Mouse (Mus musculus) MEL (cell line): ENCODE data around the gene Plxna4.

ENCODE experiments used
- BHLHE40 ChIP-seq: IDR thresholded peaks from 2 replicates; pipeline ENCODE4 v1.6.1; 2012; ENCODE audit warnings: low read depth, mild to moderate bottlenecking, inconsistent platforms, low read length, improper control_type of control experiment, borderline replicate concordance
- CTCF ChIP-seq, 3 experiments: IDR thresholded peaks in 2 of 3; conservative IDR thresholded peaks in 1 of 3; 2 replicates each; pipeline ENCODE4 v1.5.1; 2011 to 2012; ENCODE audit warnings: low read length in 3 of 3, low read depth in 2 of 3, mild to moderate bottlenecking in 2 of 3, improper control_type of control experiment in 1 of 3, inconsistent platforms in 1 of 3, mixed read lengths in 1 of 3, moderate library complexity in 1 of 3; ENCODE audit not compliant: control insufficient read depth in 1 of 3, insufficient read depth in 1 of 3, poor library complexity in 1 of 3, severe bottlenecking in 1 of 3
- EP300 ChIP-seq, 2 experiments: IDR thresholded peaks; 2 replicates each; pipeline ENCODE4 v1.6.1; 2011; ENCODE audit warnings: improper control_type of control experiment in 2 of 2, low read length in 2 of 2, low read depth in 1 of 2, mild to moderate bottlenecking in 1 of 2
- ETS1 ChIP-seq: IDR thresholded peaks from 2 replicates; pipeline ENCODE4 v1.6.1; 2012; ENCODE audit warnings: low read depth, mild to moderate bottlenecking, inconsistent platforms, low read length, improper control_type of control experiment, moderate library complexity
- MAX ChIP-seq: IDR thresholded peaks from 2 replicates; pipeline ENCODE4 v1.6.1; 2011; ENCODE audit warnings: low read length, improper control_type of control experiment
- POLR2A ChIP-seq, 2 experiments: IDR thresholded peaks; 2 replicates each; pipeline ENCODE4 v1.6.1; 2011 to 2012; ENCODE audit warnings: low read length in 2 of 2, mild to moderate bottlenecking in 2 of 2, control low read depth in 1 of 2, improper control_type of control experiment in 1 of 2, low read depth in 1 of 2, moderate library complexity in 1 of 2; ENCODE audit not compliant: control insufficient read depth in 1 of 2, insufficient read depth in 1 of 2, poor library complexity in 1 of 2
- POLR2AphosphoS2 ChIP-seq: IDR thresholded peaks from 2 replicates; pipeline ENCODE4 v1.6.1; 2011; ENCODE audit warnings: low read length, improper control_type of control experiment
- POLR2AphosphoS5 ChIP-seq: IDR thresholded peaks from 2 replicates; pipeline ENCODE4 v1.6.1; 2012; ENCODE audit warnings: low read depth, borderline replicate concordance, mild to moderate bottlenecking, inconsistent platforms, low read length, moderate library complexity, mixed read lengths
- UBTF ChIP-seq: IDR thresholded peaks from 2 replicates; pipeline ENCODE4 v1.6.1; 2012; ENCODE audit warnings: low read depth, mild to moderate bottlenecking, inconsistent platforms, low read length, improper control_type of control experiment, moderate library complexity, borderline replicate concordance; ENCODE audit not compliant: insufficient read depth
- USF2 ChIP-seq, 2 experiments: IDR thresholded peaks; 2 replicates each; pipeline ENCODE4 v1.6.1; 2011 to 2012; ENCODE audit warnings: improper control_type of control experiment in 2 of 2, low read length in 2 of 2, borderline replicate concordance in 1 of 2, inconsistent platforms in 1 of 2, low read depth in 1 of 2, mild to moderate bottlenecking in 1 of 2; ENCODE audit not compliant: insufficient read depth in 1 of 2

- TF ChIP-seq BHLHE40 (no peak), CTCF (IDR thresholded peaks at IDR 0.05 in 2 of 3, conservative IDR thresholded peaks at IDR 0.05 in 1 of 3; ENCODE audit: control insufficient read depth in 1 of 3, insufficient read depth in 1 of 3, low read depth in 2 of 3, low read length in 3 of 3, poor library complexity in 1 of 3, severe bottlenecking in 1 of 3) (no peak), POLR2AphosphoS5 (no peak), USF2 (IDR thresholded peaks at IDR 0.05; ENCODE audit: borderline replicate concordance in 1 of 2, insufficient read depth in 1 of 2, low read depth in 1 of 2, low read length in 2 of 2) (no peak), EP300 (IDR thresholded peaks at IDR 0.05; ENCODE audit: low read depth in 1 of 2, low read length in 2 of 2) (no peak), UBTF (no peak), POLR2A (IDR thresholded peaks at IDR 0.05; ENCODE audit: control insufficient read depth in 1 of 2, insufficient read depth in 1 of 2, low read depth in 1 of 2, low read length in 2 of 2, poor library complexity in 1 of 2) (no peak), ETS1 (no peak), POLR2AphosphoS2 (no peak), MAX (no peak)
These were observed 77.1 kb downstream of the Plxna4 start for GRCm38 (mm10) chr6:32510924-32511323.
